Mouse (Mus musculus) urinary bladder, postnatal 10 days (tissue): ENCODE measurements around the gene Gm45716.

ENCODE experiments used
- DNase-seq: peaks from one replicate; pipeline ENCODE4 v3.0.0; 2022; ENCODE audit warnings: low spot score

The Gm45716 gene

GRCm38 (mm10) chr11:90284623-90285022 is 97.1 kb downstream of the Gm45716 start:
- DNase-seq: no peak

- no peak for DNase-seq
Measured at GRCm38 (mm10) chr11:90286550-90287154, 99.2 kb downstream of the Gm45716 start.

GRCm38 (mm10) chr11:90291156-90291555 is 103.7 kb downstream of the Gm45716 start:
- no peak for DNase-seq

GRCm38 (mm10) chr11:90292766-90293165 is 105.3 kb downstream of the Gm45716 start:
- DNase-seq: no peak

GRCm38 (mm10) chr11:90294622-90295021 is 107.1 kb downstream of the Gm45716 start:
- DNase-seq: no peak
